Mouse (Mus musculus) heart, adult 2 months (tissue): ENCODE measurements around the gene Grin2d.

Experiments used
- CTCF ChIP-seq: fragments of 200-600 bp; IDR thresholded peaks from 2 replicates; pipeline ENCODE4 v1.8.1; 2022; ENCODE audit warnings: antibody characterized with exemption, mild to moderate bottlenecking, moderate library complexity
- POLR2A ChIP-seq: fragments of 200-500 bp; IDR thresholded peaks from 2 replicates; pipeline ENCODE4 v1.6.1; 2011; ENCODE audit warnings: mild to moderate bottlenecking, low read depth, low read length, control low read depth; ENCODE audit not compliant: insufficient read depth

- TF ChIP-seq CTCF (no peak), POLR2A (peak; percentile 81)
Measured at GRCm38 (mm10) chr7:45922928-45923761, 45.0 kb upstream of the Grin2d start.
